Mouse (Mus musculus) midbrain, embryonic 10.5 days (tissue): Measurements from ENCODE around the gene Serping1. TPM values are rescaled to one million over a fixed set of nuclear protein-coding genes. Genes with fewer than 3 reads are reported as not detected.

Experiments
- DNase-seq: peaks from one replicate; pipeline ENCODE4 v3.0.0-alpha.2; 2017; ENCODE audit warnings: low spot score
- H3K27ac ChIP-seq: fragments of 300-500 bp; sonication (generic); replicated peaks from 2 replicates; pipeline ENCODE4 v1.5.1; 2016; ENCODE audit warnings: mild to moderate bottlenecking
- H3K27me3 ChIP-seq: fragments of 300-500 bp; sonication (generic); 2 replicates; pipeline ENCODE4 v1.6.1; 2016; ENCODE audit warnings: low read depth, mild to moderate bottlenecking; ENCODE audit not compliant: poor library complexity, severe bottlenecking
- H3K36me3 ChIP-seq: fragments of 300-500 bp; sonication (generic); 2 replicates; pipeline ENCODE4 v1.6.1; 2016; ENCODE audit warnings: mild to moderate bottlenecking, moderate library complexity
- H3K4me1 ChIP-seq: fragments of 300-500 bp; sonication (generic); 2 replicates; pipeline ENCODE4 v1.6.1; 2016
- H3K4me3 ChIP-seq: fragments of 300-500 bp; sonication (generic); 2 replicates; pipeline ENCODE4 v1.5.1; 2016; ENCODE audit warnings: mild to moderate bottlenecking, moderate library complexity
- H3K9me3 ChIP-seq: fragments of 300-500 bp; sonication (generic); replicated peaks from 2 replicates; pipeline ENCODE4 v1.6.1; 2016; ENCODE audit warnings: mild to moderate bottlenecking
- WGBS: fragments of 180-500 bp; shearing (Covaris S2); methylation state at CpG from one replicate; pipeline ENCODE4 v1.1.7; 2016; 5-methylcytosine and 5-hydroxymethylcytosine counted together
- polyA plus RNA-seq: library from polyadenylated mRNA; unstranded; fragments of >200 nt; fragmentation: Nextera tagmentation; extraction: Ambion mirVana; gene quantifications from 2 replicates; pipeline ENCODE4 v1.2.1, GENCODE M21; 2016

Serping1 gene
- polyA plus RNA-seq, 1 experiment from 2014 or later: 27.6 TPM

DNA sequence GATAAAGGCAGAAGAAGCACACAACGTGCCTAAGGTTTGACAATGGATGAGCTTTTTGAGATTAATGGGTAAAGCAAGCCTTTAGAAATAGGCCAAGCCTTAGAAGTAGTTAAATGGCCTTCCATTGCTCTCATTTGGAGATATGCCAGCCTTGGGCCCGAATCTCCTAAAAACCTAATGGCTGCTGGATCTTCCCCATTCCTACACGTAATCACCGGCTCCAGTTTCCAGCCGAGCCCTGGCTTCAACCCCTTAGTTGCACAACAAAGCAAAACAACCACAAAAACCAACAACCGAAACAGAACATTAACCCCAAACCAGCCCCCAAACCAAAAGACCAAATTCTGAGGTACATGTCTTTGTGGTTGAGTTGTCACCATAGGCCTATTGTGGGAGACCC lies 421 bp upstream of the Serping1 start:
- 0 out of 2 replicates have a peak, but pooled peaks cover 4% of the 10 kb centered on the region for H3K27me3 ChIP-seq
- no peak for DNase-seq
- H3K27ac ChIP-seq: peak overlapping the region; percentile 91
- peaks cover 34% of the 10 kb centered on the region for H3K4me1 ChIP-seq
- no peak overlapping the region for H3K4me3 ChIP-seq
- WGBS: 84% methylated on average over 6 of the region's 6 CpGs
- H3K36me3 ChIP-seq: no peaks in the 10 kb centered on the region
- H3K9me3 ChIP-seq: no peaks in the 10 kb centered on the region

DNA sequence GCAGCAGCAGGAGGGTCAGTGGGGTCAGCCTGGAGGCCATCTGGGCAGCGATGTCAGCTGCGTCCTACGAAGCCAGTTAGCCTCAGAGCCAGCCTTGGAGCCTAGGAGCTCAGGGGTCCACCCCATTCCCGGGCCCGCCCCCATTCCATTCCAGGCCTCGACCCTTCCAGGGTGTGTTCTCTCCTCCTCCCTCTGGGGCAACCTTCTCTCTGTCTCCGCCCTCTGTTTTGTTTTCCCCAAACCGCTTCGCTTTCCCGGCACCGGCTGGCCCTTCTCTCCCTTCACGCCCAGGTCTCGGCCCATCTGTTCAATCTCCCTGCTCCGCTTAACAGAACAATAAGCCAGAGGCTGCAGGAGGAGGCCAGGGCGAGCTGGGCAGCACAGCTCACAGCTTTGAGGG lies 493 bp downstream of the Serping1 start:
- 0 out of 2 replicates have a peak, but pooled peaks cover 4% of the 10 kb centered on the region for H3K27me3 ChIP-seq
- peak overlapping the region; percentile 49 for H3K4me3 ChIP-seq
- H3K36me3 ChIP-seq: peaks cover 4% of the 10 kb centered on the region; the same call in 1 of the 2 replicates
- under 1% methylated on average over 14 of the region's 15 CpGs for WGBS
- no peaks in the 10 kb centered on the region for H3K9me3 ChIP-seq
- H3K4me1 ChIP-seq: peaks cover 34% of the 10 kb centered on the region
- peak; percentile 88 for DNase-seq
- H3K27ac ChIP-seq: peak overlapping the region; percentile 91

DNA sequence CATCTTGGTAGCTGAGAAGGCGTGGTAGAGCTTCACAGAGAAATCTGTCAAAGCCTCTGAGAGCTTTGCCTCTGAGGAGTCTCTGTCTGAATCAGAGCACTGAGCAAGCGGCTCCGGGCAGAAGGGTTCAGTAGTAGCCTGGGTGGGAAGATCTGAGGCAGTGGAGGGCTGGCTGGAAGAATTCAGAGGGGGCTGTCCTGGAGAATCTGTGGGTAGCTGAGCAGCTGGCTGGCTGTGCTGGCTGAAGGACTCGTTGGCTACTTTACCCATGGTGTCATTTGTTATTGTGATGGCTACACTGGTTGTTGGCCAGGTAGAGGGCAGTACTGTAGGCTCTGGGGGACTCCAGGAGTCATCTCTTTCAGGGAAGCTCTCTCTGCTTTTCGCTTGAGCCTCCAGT lies 2.0 kb downstream of the Serping1 start:
- Histone ChIP-seq H3K9me3 (no peaks in the 10 kb centered on the region), H3K4me3 (no peak overlapping the region), H3K36me3 (peaks cover 9% of the 10 kb centered on the region; the same call in 1 of the 2 replicates), H3K27me3 (0 out of 2 replicates have a peak, but pooled peaks cover 4% of the 10 kb centered on the region), H3K27ac (peak overlapping the region; percentile 91), H3K4me1 (peaks cover 34% of the 10 kb centered on the region)
- 83% methylated on average over 5 of the region's 5 CpGs for WGBS
- no peak for DNase-seq

DNA sequence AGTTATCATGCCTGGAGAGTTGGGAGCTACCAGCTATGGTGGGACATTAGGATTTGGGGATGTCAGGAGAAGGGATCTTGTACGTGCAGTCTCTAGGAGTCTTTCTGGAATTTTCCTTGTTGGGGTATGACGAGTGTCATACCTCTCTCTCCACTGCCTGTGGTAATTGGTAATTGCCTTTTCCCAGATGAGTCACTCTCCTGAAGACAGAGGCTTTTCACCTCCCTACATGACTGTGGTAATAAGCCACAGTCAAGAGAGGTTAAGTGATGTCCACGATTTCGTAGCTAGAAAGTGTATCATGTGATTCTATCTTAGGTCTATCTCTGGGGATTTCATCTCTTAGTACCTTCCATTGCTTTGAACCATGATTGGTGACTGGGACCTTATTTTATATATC lies 2.8 kb downstream of the Serping1 start:
- Histone ChIP-seq H3K4me1 (peaks cover 33% of the 10 kb centered on the region), H3K4me3 (no peak overlapping the region), H3K36me3 (peaks cover 9% of the 10 kb centered on the region; the same call in 1 of the 2 replicates), H3K9me3 (no peaks in the 10 kb centered on the region), H3K27me3 (0 out of 2 replicates have a peak, but pooled peaks cover 4% of the 10 kb centered on the region), H3K27ac (no peak overlapping the region)
- whole genome bisulfite sequencing: 90% methylated on average over 4 of the region's 4 CpGs
- no peak for DNase-seq

DNA sequence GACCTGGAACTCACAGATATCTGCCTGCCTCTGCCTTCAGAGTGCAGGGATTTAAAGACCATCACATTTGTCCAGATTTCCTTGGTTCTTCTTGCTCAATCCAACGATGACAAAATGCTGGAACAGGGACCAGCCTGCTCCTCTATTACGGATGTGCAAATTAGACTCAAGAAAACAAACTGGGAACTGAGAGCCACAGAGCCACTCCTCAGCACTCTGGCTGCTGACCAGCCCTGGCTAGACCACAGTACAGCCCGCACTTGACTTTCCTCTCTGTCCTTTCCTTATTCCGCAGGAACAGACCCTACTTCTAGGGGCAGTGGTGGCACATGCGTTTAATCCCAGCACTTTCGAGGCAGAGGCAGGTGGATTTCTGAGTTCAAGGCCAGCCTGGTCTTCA lies 4.7 kb downstream of the Serping1 start:
- 80% methylated on average over 6 of the region's 6 CpGs for WGBS
- Histone ChIP-seq H3K27me3 (0 out of 2 replicates have a peak, but pooled peaks cover 4% of the 10 kb centered on the region), H3K36me3 (peaks cover 11% of the 10 kb centered on the region; the same call in 1 of the 2 replicates), H3K27ac (no peak overlapping the region), H3K9me3 (no peaks in the 10 kb centered on the region), H3K4me1 (peaks cover 26% of the 10 kb centered on the region), H3K4me3 (no peak overlapping the region)
- DNase-seq: no peak

DNA sequence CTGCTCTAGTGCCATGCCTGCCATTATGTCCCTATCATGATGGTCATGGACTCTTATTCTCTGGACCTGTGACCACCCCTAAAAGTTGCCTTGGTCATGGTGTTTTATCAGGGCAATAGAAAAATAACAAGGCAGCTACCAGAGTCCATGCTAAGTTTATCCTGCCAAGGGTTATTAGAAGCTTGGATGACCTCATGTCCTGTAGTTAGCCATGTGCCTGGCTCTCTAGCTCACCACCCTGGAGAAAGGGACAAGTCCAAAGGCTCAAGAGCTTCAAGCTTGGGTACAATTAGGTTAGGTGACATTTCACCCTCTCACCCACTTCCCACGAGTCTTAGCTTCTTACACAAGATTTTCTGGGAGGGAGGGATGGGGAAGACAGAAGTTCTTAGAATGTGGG lies 12.4 kb downstream of the Serping1 start:
- no peaks in the 10 kb centered on the region for H3K27me3 ChIP-seq
- no peak for DNase-seq
- H3K9me3 ChIP-seq: no peaks in the 10 kb centered on the region
- H3K36me3 ChIP-seq: peaks cover 9% of the 10 kb centered on the region
- H3K27ac ChIP-seq: no peak overlapping the region
- no peak overlapping the region for H3K4me3 ChIP-seq
- WGBS: 71% methylated on average over 1 of the region's 1 CpGs
- peaks cover 12% of the 10 kb centered on the region for H3K4me1 ChIP-seq

DNA sequence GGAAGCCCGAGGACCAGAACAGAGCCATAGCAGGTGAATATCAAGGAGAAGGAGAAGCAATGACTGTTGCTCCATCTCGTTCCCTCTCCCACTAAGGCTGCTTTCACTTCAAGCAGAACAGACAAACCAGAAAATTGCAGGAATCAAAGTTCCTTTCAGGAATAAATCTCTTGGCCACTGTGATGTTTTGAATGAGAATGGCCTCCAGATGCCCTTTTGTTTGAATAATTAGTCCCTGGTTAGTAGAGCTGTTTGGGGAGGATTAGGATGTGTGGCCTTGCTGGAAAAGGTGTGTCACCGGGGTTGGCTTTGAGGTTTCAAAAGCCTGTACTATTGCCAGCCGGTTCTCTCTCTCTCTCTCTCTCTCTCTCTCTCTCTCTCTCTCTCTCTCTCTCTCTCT lies 12.9 kb downstream of the Serping1 start:
- Histone ChIP-seq H3K4me1 (peaks cover 12% of the 10 kb centered on the region), H3K36me3 (peaks cover 9% of the 10 kb centered on the region), H3K27ac (no peak overlapping the region), H3K27me3 (no peaks in the 10 kb centered on the region), H3K9me3 (no peaks in the 10 kb centered on the region), H3K4me3 (no peak overlapping the region)
- DNase-seq: no peak
- WGBS: 43% methylated on average over 4 of the region's 4 CpGs

DNA sequence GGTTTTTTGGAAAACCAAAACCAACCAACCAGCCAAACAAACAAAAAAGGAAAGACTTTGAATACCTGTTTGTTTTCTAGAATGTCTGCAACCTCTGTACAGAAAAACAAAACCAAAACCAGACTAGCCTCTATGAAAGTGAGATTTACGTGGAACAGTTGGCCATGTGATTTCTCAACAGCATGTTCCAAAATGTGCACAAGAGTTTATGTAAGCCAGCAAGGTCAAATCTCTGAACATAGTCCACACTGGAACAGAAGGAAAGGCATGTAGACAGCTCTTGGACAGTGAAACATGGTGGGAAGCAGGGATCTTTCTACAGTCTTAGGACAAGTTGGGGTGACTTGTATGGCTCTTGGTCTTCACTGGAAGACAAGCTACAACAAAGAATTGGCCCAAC lies 13.4 kb downstream of the Serping1 start:
- H3K9me3 ChIP-seq: no peaks in the 10 kb centered on the region
- DNase-seq: no peak
- WGBS: 94% methylated on average over 1 of the region's 1 CpGs
- no peak overlapping the region for H3K27ac ChIP-seq
- H3K4me3 ChIP-seq: no peak overlapping the region
- no peaks in the 10 kb centered on the region for H3K27me3 ChIP-seq
- peaks cover 9% of the 10 kb centered on the region for H3K36me3 ChIP-seq
- H3K4me1 ChIP-seq: peaks cover 12% of the 10 kb centered on the region

DNA sequence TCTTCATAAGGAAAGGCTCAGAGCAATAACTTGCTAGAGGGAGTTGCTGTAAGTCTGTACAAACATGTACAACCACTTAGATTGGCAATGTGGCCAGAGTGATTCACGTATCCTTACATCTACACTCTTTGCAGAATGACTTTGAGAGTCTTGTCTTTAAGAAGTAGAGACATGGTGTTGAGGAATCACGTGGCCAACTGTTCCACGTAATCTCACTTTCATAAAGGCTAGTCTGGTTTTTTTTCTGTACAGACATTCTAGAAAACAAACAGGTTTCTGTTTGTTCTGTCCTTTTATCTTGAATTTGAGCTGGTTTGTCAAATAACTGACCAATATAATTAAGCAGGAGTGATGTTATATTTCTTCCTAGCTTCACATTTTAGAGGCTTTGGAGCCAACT lies 13.9 kb downstream of the Serping1 start:
- H3K27ac ChIP-seq: no peak overlapping the region
- no peaks in the 10 kb centered on the region for H3K27me3 ChIP-seq
- H3K9me3 ChIP-seq: no peaks in the 10 kb centered on the region
- H3K4me1 ChIP-seq: peaks cover 12% of the 10 kb centered on the region
- DNase-seq: no peak
- 84% methylated on average over 3 of the region's 3 CpGs for WGBS
- H3K36me3 ChIP-seq: peaks cover 9% of the 10 kb centered on the region
- no peak overlapping the region for H3K4me3 ChIP-seq

DNA sequence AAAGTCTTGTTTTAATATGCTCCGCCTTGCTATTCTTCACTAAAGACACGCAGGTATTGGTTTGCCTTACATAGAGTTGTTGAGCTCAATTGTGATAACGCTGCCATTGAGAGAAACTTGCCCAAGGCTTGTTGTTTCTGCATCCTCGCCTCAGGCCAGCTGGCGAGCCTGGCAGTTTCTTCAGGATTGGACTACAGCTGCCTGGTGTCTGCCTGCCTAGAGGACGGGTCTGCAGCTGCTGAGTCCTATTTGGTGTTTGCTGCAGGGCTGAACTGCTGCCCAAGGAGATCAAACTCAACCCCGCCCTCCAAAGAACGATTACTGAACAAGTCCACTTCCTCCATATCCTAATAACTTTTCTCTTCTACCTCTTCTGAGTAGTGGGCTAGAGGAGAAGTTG lies 14.5 kb downstream of the Serping1 start:
- no peak for DNase-seq
- Histone ChIP-seq H3K4me3 (no peak overlapping the region), H3K4me1 (peaks cover 12% of the 10 kb centered on the region), H3K27ac (no peak overlapping the region), H3K27me3 (no peaks in the 10 kb centered on the region), H3K36me3 (peaks cover 9% of the 10 kb centered on the region), H3K9me3 (no peaks in the 10 kb centered on the region)
- WGBS: 83% methylated on average over 8 of the region's 8 CpGs

DNA sequence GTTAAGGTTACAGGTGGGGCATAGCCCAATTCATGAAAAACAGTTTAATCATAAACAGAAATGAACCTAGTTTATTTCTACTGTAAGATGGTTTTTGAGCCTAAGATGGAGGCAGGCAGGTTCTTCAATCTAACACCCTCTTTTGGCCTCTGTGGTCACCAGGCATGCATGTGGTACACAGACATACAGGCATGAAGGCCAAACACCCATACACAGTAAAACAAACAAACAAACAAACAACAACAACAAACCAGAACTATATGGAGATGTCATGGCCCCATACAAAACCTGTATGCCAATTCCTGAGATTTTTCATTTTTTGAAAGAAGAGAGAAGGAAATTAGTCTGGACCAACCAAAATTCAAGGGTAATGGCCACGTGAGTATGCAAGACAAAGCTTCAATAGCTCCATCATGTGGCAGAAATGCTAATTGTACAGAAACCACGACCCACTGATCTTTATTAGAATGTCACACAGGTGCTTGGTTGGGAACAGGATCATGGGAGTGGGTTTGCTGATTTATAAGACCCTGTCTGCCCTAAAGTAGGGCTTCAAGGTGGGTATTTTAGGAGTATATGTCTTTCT lies 16.6 kb downstream of the Serping1 start:
- H3K4me1 ChIP-seq: peaks cover 12% of the 10 kb centered on the region
- no peaks in the 10 kb centered on the region for H3K27me3 ChIP-seq
- no peaks in the 10 kb centered on the region for H3K9me3 ChIP-seq
- no peaks in the 10 kb centered on the region for H3K36me3 ChIP-seq
- 4% methylated on average over 2 of the region's 2 CpGs for WGBS
- no peak overlapping the region for H3K4me3 ChIP-seq
- no peak overlapping the region for H3K27ac ChIP-seq
- no peak for DNase-seq

DNA sequence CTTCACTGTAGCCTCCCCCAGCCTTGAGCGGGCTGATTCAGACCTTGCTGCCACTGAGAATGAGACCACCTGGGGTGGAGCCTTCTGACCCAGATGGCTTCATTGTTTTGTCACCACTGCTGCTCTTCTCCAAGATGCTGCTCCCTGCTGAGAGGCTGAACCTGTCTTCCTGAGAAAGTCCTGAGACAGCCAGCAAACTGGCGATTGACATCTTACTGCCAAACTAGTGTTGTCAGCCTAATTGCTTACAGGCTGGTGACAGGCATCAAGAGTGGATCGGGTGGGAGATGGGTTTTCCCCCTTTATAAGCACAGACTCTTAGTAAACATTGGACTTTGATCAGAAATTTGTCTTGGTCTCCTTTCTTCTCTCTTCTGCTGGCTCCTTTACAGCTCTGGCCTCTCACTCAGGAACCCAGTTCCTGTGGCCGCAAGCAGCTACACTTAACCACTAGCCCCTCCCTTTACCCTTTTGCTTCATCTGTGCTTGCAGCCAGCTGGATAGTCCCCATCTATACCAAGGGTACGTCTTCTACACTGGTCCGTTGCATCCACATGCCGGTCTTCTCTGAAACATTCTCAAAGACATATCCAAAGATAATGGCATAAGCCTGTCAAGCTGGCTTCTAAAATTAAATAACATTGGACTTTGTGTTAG lies 18.1 kb downstream of the Serping1 start:
- 64% methylated on average over 7 of the region's 7 CpGs for WGBS
- H3K9me3 ChIP-seq: no peaks in the 10 kb centered on the region
- H3K27me3 ChIP-seq: no peaks in the 10 kb centered on the region
- H3K27ac ChIP-seq: no peak overlapping the region
- no peak overlapping the region for H3K4me3 ChIP-seq
- no peak for DNase-seq
- H3K4me1 ChIP-seq: peaks cover under 1% of the 10 kb centered on the region
- no peaks in the 10 kb centered on the region for H3K36me3 ChIP-seq

DNA sequence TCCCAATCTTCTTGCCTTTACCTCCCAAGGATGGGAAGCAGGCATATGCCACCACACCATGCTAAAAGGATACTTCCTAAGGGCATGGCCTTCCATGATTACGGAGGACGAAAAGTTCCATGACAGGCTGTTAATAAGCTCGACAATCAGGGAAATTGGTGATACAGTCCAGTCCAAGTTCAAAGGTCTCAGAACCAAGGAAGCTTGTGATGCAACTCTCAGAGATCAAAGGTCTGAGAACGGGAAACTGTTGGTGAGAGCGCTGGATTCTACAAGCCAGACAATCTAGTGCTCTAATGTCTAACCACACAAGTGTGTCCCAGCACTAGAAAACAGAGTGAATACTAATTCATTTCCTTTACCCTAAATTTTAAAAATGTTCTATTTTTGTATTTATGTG lies 19.0 kb downstream of the Serping1 start:
- DNase-seq: no peak
- H3K4me1 ChIP-seq: no peaks in the 10 kb centered on the region
- no peak overlapping the region for H3K27ac ChIP-seq
- H3K4me3 ChIP-seq: no peak overlapping the region
- H3K36me3 ChIP-seq: no peaks in the 10 kb centered on the region
- WGBS: 84% methylated on average over 5 of the region's 5 CpGs
- H3K9me3 ChIP-seq: no peaks in the 10 kb centered on the region
- no peaks in the 10 kb centered on the region for H3K27me3 ChIP-seq
